Mouse (Mus musculus) urinary bladder, adult 18-20 months (tissue): ENCODE results near the gene Ube2h.
"Not testable (repeated sequence)": the region's sequence is repeated elsewhere in the genome, so short reads cannot be mapped to it uniquely, and the experiment has no call there.

Experiments
- DNase-seq, 2 experiments: peaks; one replicate each; pipeline ENCODE4 v3.0.0; 2022; ENCODE audit warnings: low spot score in 2 of 2, mixed read lengths in 2 of 2

The Ube2h gene

DNA sequence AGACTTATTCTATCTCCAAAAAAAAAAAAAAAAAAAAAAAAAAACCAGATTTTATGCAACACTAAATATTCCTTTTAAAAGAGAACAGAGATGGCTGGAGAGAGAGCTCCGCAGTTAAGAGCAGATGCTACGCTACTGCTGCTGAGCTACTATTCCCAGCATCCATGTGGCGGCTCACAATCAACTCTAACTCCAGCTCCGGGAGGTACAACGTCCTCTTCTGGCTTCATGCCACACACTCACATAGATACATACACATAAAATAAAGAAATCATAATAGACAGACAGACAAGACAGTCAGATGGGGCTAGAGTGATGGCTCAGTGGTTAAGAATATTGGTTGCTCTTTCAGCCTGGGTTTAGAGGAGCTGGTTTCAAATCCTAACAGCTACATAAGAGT, 58.9 kb downstream of the Ube2h start:
- no peak for DNase-seq

DNA sequence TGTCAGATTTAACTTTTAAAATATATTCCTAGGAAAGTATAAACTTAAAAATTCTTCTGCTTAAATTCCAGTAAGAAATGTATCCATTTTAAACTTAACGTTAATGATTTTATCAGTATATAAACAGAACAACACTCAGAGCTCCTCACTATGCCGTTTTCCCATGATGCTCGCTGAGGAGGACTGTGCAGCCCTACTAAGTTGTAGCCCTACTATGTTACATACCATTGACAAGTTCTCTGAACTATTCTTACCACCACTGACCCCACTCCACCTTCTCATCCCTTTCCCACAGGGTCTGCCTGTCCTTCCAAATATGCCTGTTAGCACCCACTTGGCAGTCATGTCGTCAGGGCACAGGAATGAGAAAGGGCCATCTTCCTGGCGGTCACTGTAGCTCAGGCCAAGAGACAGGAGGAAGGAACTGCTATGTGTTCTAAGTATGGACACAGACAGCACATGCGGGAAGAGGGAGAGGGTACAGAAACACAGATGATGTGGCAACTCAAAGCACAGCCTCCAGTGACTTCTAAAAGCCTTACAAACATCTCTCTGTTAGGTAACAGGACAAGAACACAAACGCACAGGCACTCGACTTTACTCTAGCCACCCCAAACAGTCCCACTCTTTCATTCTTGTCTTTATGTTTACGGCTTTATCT, 60.9 kb downstream of the Ube2h start:
- DNase-seq, result no peak

DNA sequence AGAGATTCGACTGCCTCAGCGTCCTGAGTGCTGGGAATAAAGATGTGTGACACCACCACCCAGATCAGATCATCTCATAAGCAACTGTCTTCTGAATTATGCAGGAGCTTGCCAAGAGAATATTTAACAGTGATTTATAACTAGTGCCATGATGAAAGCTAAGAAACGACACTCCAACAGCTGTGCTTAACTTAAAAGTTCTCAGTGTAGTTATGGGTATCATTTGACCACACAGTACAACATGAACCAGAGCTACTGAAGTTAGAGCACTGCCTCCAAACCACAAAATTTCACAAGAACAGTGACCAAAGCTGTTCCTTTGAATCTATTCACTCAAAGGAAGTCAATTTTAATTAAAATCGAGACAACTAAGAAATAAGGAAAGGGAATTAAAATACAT, 61.4 kb downstream of the Ube2h start:
- DNase-seq, result no peak

- no peak for DNase-seq
Measured at GRCm38 (mm10) chr6:30240105-30240504, 64.2 kb downstream of the Ube2h start.

DNA sequence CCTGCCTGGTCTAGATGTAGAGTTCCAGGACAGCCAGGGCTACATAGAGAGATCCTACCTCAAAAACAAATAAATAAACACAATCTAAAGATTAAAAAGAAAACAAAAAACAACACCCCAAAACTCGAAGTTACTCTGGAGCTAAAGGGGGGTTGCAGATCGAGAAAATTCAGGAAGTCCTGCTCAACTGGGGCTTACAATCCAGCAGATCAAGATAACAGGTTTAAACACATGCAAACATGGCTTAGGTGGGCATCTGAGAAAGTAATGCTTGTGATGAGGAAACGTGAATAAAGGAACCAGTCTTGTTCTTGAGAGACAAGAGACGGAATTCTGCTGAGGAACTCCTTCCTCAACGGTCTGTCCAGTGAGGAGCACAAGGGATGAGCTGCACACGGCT, 65.1 kb downstream of the Ube2h start:
- no peak for DNase-seq

DNA sequence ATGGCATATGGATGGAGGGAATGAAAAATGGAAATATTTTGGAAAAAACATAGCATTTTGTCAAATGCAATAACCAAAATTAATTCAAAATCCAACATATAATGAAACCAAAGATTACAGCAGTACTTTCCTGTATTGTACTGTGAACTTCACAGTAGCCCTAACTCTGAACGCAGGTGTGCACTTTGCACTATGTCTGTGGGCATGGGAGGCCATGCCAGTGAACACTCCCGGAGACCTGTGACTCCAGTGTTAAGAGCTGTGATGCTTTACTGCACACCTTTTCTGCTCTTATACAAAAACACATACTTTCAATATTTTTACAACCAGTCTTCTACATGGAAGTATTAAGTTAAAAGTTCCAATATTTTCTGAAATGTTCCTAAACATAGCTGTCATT, 66.3 kb downstream of the Ube2h start:
- DNase-seq, result no peak

DNA sequence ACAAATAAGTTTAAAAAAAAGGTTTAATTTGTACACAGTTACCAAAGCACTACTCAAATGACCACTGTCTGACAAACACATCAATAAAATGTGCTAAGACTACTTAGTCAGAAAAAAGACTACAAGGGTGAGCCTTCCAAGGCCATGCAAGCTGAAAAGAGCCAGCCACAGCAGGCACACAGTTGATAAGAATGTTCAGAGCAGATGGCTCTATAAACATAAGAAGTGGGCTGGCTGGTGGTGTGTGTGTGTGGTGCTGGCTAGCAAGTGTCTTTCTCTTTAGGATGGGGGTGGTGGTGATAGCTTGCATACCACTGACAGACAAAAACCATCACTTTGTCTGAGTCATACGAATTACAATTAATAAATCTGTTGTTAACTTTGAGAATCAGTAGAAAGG, 67.8 kb downstream of the Ube2h start:
- no peak for DNase-seq

DNA sequence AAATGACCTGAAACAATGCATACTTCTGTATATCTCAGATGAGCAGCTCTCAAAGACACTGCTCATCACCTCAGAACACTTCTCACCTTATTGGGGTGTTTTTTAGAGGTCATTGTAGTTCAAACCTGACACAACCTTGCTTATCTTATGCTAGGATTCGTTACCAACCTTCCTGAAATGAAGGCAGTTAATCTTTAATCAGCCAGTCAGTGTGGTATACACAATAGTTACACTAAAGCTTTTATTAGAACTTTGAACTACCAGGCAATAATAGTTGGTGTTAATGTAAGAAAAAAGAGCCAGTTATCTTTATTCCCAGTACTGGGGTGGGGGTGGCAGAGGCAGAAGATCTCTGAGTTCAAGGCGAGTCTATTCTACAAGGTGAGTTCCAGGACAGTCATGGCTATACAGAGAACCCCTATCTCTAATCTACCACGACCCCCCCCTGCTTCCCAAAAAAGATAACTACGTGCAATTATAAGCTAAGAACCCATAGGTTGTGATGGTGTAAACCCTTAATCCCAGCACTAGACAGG, 72.5 kb downstream of the Ube2h start:
- DNase-seq, result no peak

DNA sequence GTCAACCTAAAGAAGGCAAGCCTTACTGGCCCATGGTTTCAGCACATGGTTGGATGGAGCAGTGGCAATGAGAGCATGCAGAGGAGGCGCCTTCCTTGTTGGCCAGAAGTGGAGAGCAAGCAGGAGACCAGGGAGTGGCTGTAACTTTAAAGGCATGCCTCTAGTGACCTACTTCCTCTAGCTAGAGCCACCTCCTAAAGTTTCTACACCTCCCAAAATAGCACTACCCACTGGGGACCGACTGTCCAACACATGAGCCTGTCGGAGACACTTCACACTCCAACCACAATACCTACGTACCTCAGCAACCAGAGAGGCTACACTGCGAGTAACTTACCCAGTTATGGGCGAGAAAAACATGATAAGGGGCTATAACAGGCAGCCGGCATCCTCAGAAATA, 74.1 kb downstream of the Ube2h start:
- no peak for DNase-seq

DNA sequence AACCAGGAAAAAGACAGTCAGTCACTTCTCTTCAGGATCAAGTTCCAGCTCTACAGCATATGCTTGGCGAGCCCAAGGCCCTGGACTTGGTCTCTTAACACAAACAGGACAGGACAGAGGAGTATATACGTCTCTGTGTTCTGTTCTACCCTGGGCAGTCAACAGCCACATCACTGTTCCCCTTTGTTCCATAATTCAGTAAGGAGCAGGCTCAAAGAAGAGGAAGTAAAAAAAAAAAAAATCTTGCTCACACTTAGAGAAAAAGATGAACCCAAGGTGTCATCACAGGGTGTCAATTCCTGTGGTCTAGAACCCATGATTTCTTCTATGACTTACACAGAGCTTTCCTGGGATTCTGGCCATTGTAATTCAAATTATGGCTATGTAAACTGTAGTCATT, 75.4 kb downstream of the Ube2h start:
- DNase-seq, result no peak

GRCm38 (mm10) chr6:30228353-30228752, 76.0 kb downstream of the Ube2h start:
- DNase-seq, result no peak

DNA sequence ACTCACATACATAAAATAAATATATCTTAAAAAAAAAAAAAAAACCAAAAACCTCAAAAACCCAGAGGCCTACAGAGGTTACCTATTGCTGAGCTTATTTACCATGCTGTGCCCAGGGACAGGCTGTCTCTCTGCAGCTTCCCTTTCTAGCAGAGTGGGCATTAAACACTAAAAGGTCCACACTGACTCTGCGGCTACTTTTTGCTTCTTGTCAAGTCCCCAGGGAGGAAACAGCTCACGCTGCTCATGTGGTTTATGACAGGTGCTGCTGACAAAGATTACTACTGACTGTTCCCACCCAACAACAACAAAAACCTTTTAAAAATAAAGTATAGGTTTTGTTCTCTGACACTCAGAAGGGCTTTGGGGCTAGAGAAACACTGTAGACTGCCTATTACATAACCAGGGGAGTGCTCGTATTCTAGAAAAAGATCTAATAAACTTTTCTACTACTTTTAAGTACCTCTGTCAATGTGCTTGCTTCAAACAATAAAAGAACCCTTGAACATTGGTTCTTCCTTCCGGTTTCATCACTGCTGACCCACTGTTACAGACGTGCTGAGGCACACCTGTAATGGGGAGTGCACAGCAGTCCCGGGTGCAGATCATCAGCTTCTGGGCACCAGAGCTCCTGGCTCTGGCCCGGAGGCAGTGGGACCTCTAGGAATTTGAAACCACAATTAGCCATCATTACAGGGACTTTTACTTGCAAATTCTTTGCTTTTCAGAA, 77.2 kb downstream of the Ube2h start:
- no peak for DNase-seq

- DNase-seq, result no peak
Measured at GRCm38 (mm10) chr6:30224693-30225092, 79.6 kb downstream of the Ube2h start.

DNA sequence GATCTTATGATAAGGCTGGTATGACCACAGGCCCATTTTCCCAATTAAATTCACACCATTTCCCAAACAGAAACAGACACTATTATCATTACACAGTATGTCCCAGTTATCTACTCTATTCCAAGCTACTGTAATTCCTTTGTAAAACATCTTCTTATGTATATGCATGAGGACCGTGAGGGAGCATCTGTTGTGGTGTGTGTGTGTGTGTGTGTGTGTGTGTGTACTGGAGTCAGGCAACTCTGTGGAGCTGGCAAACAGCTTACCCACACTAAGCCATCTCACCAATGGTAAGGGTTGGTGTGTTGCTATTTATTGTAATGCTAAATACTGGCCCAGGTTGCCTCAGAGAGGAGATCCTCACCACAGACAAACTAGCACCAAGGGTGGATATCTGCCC, 82.0 kb downstream of the Ube2h start:
- no peak for DNase-seq

GRCm38 (mm10) chr6:30217581-30217980, 86.8 kb downstream of the Ube2h start:
- DNase-seq, result no peak

GRCm38 (mm10) chr6:30212468-30212867, 91.9 kb downstream of the Ube2h start:
- no peak for DNase-seq

DNA sequence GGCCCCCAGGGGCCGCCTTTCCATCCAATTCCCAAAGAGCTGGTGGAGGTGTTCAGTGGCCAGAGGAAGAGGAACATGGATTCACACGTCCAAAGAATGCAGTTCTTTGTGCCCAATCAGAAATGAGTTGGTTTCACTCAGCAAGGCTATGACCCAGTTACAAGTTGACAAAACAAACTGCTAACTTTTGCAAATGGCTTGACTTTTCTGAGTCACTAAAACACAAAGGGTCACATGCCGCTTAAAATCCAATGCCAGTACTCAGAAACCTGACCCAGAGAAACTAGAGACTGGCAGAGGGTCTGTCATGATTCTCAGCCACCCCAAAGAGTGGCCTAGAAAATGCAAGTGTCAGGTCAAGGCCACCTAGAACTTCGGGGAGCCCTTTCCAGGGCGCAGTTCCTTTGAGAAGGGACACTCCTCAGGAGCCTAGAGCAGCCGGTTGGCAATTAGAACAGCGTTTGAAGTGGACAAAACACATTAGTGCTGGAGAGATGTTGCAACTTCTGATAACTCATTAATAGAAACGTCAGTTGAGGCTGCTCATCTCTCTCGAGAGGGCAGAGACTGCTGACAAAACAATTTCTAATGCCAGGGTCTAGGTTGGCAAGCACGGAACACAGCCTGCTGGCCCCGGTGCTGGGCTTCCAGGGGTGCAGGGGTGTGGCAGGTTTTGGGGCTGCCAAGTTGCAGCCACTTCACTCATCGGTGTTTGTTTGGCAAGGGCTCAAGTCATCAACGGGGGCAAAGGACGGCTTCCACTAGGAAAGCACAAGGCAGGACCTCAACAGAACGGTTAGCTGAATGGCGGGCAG, 92.5 kb downstream of the Ube2h start:
- DNase-seq, result no peak

DNA sequence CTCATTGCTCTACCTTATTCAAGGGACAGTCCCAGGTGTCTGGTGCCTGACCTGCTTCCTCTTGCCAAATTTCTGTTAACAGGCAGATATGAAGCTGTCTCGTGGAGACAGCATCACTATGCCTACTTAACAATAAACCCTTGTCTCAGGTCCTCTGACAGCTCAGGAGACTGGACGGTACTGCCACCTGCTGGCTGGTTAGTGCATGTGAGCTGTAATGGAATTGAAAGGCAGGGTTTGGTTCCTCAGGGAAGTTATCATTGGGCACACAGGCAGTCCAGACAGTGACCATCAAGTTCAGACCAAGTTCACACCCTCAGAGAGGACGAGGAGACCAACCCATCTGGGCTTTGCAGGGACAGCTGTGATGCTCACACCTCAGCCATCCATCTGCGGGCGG, 93.6 kb downstream of the Ube2h start:
- DNase-seq, result peak; percentile 28 to 48

GRCm38 (mm10) chr6:30208844-30209243, 95.5 kb downstream of the Ube2h start:
- DNase-seq, result no peak

DNA sequence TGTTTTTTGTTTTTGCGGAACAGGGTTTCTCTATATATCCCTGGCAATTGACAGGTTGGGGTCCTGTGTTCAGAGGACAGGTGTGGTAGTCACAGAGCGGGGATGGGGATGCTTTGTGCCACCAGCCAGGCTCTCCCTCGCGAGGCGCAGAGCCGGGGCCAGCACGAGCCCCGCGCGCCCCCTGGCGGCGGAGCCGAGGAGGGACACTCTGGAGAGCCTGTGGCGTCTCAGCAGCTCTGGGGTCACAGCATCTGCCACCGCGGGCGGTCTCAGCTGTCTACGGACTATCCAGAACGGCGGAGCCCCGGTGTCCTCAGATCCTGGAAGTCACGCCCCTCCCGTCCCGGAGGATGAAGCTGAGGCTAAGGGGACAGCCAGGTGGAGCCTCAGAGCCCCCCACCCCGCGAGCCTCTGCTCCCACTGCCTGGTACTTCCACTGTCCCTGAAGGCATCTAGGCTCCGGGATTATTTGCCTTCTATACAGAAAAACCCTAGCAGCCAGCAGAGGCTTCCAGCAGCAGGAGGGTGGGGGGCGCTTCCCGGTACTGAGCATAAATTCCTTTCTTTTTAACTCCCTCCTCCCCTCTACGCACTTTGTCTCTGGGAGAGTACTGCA, 98.6 kb downstream of the Ube2h start:
- peak; percentile 35 to 43 for DNase-seq

GRCm38 (mm10) chr6:30205180-30205538, 99.2 kb downstream of the Ube2h start:
- not testable (repeated sequence) for DNase-seq
